Mouse (Mus musculus) ES-E14 (cell line): Measurements from ENCODE around the gene Rasl11a.

ENCODE experiments used
- CHD2 ChIP-seq: IDR thresholded peaks from 2 replicates; pipeline ENCODE4 v1.6.1; 2014; ENCODE audit warnings: mild to moderate bottlenecking, low read depth, low read length, inconsistent platforms
- HCFC1 ChIP-seq: IDR thresholded peaks from 2 replicates; pipeline ENCODE4 v1.6.1; 2012; ENCODE audit warnings: low read length, inconsistent platforms, borderline replicate concordance; ENCODE audit not compliant: insufficient read depth
- MAFK ChIP-seq: IDR thresholded peaks from 2 replicates; pipeline ENCODE4 v1.6.1; 2014; ENCODE audit warnings: mild to moderate bottlenecking, low read depth, low read length, inconsistent platforms; ENCODE audit not compliant: insufficient read depth
- ZC3H11A ChIP-seq: IDR thresholded peaks from 2 replicates; pipeline ENCODE4 v1.6.1; 2012; ENCODE audit warnings: low read depth, mild to moderate bottlenecking, inconsistent platforms, low read length, borderline replicate concordance
- ZNF384 ChIP-seq: IDR thresholded peaks from 2 replicates; pipeline ENCODE4 v1.6.1; 2012; ENCODE audit warnings: low read depth, low read length, inconsistent platforms

DNA sequence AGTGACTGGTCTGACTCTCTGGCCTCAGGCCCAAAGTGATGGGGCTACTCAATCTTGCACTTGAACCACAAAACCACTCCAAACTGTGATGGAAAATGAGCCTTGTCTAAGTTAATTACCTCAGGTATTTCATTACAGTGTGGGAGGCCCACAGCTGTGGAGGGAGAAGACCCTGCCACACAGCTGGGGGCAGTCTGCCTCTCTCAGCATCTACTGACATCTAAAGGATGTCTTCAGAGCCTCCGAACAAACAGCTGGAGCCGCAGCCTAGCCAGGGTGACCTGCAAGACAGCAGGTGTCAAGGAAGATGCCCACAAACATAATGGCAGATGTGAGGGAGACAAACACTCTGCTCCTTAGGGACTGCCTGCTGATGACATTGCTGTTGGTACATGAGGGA is 31.2 kb downstream of the Rasl11a start:
- no peak for TF ChIP-seq MAFK
- TF ChIP-seq CHD2: no peak
- no peak for TF ChIP-seq ZNF384
- no peak for TF ChIP-seq ZC3H11A
- TF ChIP-seq HCFC1: no peak
